Mouse (Mus musculus) activated CD4-positive, CD25-positive, alpha-beta regulatory T cell, adult 4 months (primary cell): ENCODE measurements around the gene Plekho2. TPM values are rescaled to one million over a fixed set of nuclear protein-coding genes. Genes with fewer than 3 reads are reported as not detected.

Experiments
- ATAC-seq: one replicate; pipeline ENCODE4 v1.8.0; 2017
- polyA plus RNA-seq, 2 experiments: library from polyadenylated mRNA; unstranded; fragments of 100-300 nt; shearing (Covaris generic); gene quantifications; one replicate each; pipeline ENCODE4 v1.2.1; 2017

Gene Plekho2
- 10 to 100 TPM; 48.8 to 64.6 TPM for polyA plus RNA-seq

DNA sequence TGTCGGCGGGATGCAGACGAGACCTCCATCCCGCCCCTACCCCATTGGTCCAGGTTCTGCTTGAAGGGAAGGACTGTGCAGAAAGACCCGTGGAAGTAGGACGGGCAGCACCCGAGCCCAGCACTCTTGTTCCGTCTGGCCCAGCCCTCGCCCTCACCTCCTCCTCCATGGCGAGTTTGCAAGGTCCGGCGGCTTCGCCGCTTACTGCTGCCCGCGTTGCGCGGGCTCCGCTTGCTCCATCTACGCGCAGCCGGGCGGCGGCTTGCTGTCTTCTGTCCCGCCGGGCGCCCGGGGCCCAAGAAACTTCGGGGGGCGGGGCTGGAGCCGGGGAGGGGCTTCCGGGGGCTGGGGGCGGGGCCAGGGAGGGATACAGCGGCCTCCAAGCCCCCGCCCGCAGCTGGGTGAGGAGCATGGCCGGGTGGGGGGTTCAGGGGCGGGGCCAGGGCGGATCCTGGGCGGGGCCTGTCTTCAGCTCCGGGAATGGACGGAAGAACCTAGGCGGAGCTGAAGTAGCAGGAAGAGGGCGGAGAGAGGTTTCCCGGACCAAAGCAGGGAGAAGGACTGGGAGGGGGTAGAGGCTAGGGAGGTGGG lies at the start of gene Plekho2:
TSS of gene Plekho2 (minus strand) at position 260 of the 591 bp plus-strand sequence.
- peak; percentile 75 for ATAC-seq

DNA sequence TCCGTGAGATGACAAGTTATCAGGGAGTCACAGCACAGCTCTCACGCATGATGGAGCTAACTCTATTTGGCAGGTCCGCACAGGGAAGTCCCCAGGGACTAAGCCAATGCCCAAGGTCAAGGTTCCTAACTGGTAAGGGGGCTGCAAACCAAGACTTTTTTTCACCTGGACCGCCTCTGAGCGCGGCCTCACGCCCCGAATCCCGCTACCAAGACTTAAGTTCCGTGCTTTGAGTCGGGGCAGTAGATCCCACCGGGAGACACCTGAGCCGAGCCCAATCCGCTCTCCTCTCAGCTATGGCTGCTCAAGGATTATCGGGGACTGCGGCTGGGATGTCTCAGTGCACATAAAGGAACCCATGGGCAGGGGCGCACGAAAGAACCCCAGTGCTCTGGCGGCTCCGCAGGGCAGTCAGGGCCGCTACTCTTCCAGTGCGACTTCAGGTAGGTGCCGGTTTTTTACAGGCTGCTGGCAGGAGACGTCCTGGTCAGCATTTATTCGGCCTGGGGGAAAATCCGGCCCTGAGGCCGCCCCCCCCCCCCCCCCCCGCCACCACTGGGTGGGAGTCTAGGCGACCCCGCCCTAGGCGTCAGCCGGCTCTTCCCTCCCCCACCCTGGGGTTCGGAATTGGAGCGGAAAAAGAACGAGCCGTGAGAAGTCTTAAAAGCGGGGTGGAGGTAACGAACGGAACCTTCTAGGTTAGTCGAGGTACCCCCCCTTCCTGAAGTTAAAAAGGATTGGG lies 49.4 kb upstream of the Plekho2 start, which contains the start of gene Rbpms2:
TSS of gene Rbpms2 (plus strand) at position 624 of the 742 bp plus-strand sequence.
- ATAC-seq = no peak

DNA sequence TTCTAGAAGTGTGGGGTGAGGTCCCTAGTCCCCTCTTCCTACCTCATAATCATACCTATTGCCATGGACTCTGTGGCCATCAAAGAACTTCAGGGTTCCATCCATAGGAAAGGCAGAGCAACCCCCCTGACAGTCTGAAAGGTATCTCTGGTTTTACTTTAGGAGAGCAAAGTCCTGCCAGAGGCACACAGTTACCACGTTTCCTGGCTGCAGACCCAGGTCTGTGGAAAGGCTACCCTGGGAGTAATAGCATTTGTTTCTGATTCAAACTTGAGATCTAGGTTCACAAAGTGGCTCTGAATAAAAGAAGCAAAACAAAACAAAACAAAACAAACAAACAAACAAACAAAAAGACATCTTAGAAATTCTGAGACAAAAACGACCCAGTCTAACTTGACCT lies 44.4 kb upstream of the Plekho2 start:
- no peak for ATAC-seq

DNA sequence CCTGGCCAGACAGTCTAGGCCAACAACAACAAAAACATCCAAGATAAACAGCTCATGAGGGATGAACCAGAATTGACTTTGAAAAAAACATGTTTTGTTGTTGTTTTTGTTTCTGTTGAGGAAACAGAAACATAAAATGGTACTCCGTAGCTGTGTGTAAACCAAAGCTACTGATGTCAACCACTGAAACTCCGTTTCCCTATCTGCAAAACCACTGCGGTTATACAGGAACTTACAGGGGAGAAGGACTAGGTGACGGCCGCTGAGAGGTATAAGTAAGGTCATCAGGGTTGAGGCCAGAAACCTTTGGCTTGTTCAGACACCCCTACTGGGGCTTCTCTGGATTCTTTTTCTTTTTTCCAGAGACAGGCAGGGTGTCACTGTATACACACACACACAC lies 43.0 kb upstream of the Plekho2 start:
- no peak for ATAC-seq

DNA sequence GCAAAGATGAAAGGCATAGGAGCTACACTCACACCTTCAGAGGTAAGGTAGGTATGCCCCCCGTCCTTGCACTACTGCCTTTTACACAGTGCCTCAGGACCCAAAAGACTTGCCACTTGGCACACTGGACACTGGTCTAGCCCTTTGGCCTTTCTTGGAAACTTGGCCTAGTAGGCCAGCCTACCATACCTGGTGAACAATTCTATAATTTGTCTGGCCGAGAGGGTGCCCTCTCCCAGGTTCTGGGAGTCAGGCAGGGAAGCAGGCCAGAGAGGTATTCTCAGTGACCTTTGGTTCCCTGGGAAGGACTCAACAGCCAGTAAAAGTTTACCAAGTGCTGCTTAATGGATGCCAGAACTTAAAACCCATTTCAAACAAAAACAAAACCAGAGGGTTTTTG lies 41.8 kb upstream of the Plekho2 start:
- no peak for ATAC-seq

DNA sequence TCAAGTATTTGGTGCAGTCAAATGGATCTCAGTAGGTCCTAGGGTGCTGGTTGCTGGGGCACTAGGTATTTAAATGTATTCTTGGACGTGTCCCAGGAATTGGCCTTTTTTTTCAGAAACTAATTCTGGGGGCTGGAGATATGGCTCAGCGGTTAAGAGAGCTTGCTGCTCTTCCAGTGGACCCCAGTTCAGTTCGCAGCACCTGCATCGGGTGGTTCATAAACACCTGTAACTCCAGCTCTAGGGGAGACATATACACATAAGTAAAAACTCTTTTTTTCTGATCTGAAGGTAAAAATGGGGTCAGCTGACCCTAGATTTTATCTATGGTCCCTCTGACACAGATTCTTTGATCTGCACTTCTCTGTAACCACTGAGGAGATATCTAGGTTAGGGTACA lies 41.4 kb upstream of the Plekho2 start:
- ATAC-seq = no peak

DNA sequence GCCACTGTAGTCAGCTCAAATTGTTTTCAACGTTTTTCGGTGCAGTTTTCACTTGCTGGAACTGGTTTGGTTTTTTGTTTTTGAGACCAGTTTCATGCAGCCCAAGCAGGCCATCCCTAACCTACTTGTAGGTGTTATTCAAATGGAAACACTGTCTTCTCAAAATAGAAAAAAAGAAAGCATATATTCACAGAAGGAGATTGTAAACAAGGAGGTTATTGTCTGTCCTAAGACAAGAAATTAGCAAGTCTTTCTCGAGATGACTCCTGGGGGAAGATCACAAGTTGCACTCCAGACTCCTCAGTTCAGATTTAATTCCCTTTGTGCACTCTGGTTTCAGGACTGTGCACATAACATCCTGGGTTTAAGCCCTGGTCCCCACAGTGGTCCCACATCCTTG lies 39.5 kb upstream of the Plekho2 start:
- ATAC-seq = no peak

DNA sequence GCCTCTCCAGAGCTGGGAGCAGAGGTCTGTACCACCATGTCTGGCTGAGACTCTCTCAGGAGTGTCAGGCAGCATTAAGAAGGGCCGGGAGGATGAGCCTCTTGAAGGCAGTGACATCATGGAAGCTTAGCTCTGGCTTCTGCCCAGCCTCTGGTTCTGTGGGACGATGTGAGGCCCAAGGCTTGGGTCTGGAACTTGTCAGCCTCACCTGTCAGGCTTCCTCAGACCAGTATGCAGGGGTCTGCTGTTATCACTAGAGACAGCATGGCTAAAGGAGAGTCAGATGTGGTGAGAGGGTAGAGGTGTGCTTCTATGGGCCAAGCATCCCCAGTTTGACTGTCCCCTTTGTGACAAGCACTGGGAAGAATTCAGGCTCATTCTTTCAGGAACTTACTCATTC lies 33.3 kb upstream of the Plekho2 start:
- no peak for ATAC-seq

DNA sequence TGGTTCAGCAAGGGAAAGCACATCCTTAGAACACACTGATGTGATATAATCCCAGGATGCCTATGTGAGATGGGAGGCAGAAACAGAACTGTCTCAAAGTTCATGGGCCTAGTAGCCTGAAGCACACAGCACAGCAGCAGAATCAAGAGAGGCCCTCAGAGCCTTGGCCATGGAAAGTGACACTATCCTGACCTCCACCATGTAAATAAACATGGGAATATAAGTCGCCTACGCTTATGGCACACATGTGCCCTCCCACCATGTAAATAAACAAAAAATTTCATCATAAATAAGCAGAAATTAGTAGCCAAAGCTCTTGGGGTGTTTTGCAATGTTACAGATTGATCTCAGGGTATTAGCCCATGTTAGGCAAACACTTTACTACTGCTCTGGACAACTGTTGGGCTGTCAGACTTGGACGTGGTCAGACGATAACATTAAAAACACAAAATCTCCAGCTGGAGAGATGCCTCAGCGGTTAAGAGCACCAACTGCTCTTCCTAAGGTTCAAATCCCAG lies 32.2 kb upstream of the Plekho2 start:
- ATAC-seq = no peak

DNA sequence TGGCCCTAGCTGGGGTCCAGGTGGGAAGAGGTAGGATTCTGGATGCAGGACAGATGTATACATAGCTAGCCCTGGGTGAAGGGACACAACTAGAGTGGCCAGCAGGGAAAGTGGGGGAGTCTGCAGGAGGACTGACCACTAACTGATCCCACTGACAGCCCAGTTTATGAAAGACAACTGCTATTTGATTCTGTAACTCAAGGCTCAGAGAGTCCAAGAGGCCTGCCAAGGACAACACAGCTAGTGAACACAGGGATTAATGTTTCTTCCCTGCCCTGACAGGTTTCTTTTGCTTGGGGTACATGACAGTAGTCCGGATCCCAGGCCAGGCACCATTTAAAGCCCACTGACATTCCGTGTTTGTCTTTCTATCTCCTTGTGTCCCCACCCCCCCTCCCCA lies 27.3 kb upstream of the Plekho2 start:
- ATAC-seq = no peak

DNA sequence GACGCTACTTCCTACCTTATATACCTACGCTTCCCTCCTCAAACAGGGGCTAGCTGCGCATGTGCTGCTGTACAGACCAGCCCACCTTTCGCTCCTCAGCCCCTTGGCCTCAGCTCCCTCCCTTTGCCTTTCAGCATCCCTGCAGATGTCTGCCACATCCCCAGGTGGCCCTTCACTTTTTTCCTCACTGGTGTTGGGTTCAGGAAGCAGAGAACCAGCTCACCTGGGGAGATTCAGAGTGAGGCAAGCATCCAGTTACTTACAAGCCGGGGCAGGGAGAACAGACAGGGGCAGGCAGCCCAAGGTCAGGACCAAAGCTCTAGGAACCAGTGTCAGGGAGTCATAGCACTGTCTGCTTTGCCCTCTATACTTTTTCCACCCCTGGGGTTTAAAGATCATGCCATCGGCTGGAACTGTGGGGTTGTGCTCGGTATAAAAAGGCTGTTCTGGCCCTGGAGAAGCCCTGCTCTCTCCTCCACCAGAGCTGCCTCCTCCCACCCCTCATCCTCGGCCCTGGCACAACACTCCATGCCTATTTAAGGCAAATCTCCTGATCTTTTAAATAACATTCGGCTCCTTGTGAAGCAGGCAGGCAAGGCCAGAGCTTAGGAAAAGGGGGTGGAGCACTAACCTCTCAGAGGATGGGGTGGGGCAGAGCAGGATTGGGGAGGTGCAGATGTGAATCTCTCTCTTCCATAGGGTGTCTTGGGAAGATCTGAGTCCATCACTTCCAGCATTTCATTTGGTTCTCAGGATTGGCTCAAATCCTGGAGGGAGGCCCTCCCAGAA lies 26.7 kb upstream of the Plekho2 start:
- no peak for ATAC-seq

DNA sequence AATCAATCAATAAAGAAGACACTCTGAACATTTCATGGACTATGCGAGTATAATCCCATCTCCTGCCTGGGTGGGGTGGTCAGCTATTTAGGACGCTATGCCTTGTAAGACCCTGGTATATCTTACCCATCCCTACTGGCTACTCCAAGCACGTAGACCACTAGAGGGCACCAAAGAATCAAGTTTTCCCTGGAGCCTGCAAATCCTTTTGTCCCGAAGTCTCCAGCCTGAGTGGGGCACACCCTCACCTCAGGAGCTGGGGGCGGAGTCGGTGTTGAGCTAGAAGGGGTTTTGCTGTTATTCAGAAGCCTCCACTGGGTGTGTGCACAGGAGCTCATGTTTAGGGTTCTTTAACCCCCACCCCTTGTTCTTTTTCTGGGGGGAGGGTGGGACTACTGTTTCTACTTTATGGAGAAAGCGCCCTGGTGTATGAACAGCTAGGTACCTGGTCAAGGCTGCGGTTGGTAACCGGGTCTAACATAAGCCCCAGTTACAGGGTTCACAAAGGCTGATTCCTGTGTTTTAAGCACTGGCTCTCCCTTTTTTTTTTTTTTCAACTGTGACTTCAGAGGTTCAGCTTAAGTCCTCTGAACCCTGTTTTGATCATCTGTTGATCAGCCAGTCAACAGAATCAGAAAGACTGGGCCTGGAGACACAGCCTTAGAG lies 25.8 kb upstream of the Plekho2 start:
- no peak for ATAC-seq

DNA sequence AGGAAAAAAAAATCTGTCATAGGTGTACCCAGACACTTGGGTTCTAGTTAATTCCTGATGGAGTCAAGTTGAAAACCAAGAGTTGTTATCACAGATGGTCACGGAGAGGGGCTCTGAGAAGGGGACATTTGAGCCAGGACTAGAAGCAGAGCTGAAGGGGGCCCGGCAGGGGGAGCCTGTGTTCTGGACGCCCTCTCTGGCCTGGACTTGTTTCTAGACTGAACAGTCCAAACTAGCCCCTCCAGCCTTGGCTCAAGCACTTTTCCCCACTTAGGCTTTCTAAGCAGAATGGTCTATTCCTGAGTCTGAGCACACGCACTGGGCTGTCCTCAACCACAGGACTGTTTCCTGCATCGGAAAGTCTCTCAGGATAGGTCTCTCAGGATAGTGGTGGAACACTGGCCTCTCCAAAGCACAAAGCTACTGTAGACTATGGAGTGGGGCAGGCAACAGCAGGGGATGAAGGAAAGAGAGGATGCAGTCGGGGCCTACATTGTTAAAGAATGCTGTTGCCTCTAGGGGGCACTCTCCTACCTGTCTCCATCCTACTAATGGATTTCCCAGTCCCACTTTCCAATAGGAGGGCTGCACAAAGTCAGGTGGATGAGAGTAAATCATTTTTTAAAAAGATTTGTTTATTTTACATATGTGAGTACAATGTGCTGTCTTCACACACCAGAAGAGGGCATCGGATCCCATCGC lies 23.7 kb upstream of the Plekho2 start:
- ATAC-seq = no peak

DNA sequence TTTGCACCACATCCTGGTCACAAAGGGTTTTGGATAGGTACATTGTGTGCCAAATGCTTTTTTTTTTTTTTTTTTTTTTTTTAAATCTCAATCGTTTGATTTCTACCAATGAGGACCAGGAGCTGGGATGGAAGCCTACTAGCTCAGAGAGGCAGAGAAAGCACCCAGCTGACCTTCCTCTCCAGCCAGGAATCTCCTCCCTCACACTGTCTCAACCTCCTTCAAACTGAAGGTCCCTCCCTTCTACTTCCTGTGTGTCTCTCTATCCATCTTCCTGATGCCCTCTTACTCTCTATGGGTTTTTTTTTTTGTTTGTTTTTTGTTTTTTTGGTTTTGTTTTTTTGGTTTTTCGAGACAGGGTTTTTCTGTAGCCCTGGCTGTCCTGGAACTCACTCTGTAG lies 21.1 kb upstream of the Plekho2 start:
- ATAC-seq = no peak

DNA sequence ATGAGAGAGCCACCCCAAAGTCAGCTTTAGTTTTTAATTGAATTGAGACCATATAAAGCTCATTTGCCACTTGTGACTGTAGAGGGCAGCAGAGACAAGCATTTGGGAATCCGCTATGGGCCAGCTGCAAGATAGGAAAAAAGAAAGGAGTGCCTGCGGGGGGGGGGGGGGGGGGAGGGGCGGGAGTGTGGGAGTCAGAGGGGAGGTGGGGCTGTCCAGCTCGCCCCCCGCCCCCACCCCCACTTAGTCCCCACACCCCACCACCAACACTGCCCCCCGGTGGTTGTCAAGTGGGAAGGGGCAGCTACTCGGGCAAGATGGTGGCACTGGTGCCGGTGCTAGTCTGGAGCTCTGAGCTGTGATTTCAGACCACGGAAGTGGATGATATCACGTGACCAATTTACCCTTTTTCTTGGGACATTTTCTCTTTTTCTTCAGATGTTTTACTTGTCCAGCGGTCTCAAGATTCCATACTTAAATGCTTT lies 19.0 kb upstream of the Plekho2 start:
- ATAC-seq = no peak

DNA sequence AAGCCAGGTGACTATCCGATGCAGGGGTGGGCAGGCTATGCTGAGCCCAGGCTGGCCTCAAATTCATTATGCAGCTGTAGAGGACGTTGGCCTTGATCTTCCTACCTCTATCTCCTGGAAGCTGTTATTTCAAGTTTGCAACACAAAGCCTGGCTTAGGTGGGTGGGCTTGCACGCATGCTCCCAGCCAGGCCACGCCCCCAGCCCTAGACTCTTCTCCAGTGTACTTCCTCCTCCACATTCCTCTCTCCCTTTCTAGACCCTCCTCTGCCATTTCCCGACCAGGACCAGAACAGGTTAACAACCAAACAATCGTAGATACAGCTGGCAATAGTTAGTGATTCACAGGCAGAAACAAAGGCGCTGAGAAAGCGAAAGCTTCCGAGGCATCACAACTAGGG lies 13.8 kb upstream of the Plekho2 start:
- ATAC-seq = no peak

DNA sequence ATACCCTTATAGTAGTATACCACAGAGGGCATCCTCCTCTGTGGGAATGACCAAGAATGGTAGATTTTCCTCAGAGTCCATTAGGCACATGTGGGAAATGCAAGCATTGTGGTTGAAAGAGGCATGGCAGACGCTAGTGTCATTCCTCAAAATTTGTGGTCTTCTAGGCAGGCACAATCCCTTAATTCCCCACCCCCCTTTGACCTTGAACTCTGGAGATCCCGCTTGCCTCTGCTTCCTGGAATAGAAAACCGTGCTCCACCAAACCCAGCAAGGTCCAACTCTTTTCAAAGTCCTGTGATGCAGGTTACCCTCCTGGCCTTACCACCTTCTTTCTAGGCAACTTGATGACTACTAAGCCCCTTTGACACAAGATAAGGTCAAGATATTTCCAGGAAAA lies 12.9 kb upstream of the Plekho2 start:
- ATAC-seq = no peak

DNA sequence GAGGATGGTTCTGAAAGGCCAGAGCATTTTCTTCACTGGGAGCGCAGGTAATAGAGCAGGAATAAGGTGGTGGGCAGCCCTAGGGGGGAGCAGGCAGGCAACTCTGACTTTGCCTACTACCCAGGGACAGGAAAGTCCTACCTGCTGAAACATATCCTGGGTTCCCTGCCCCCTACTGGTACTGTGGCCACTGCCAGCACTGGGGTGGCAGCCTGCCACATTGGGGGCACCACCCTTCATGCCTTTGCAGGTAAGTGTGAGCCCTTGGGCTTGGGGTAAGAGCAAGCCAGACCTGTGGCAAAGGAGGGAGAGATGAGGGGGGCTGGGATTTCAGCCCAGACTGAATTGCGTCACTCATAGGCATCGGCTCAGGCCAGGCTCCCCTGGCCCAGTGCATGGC lies 9.3 kb upstream of the Plekho2 start:
- no peak for ATAC-seq

DNA sequence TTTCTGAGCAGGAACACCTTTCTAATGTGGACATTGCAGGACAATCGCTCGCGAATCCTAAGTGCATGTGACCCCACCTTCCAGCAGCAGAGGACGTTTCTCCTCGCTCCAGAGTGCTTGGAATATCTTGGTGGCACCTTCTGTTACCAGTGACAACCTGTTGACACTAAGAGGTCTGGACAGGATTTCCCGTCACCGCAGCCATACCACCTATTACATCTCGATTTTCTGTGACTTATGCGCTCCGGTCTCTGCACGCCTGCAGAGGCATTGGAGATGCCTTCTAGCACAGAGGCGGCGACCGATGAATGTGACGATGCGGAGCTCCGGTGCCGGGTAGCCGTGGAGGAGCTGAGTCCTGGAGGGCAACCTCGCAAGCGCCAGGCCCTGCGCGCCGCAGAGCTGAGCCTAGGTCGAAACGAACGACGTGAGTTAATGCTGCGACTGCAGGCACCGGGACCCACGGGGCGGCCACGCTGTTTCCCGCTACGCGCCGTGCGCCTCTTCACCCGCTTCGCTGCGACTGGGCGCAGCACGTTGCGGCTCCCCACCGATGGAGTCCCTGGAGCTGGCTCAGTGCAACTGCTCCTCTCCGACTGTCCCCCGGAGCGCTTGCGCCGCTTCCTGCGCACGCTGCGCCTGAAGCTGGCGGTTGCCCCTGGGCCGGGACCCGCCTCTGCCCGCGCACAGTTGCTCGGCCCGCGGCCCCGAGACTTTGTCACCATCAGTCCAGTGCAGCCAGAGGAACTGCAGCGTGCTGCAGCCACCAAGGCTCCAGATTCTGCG lies 7.9 kb upstream of the Plekho2 start:
- peak; percentile 26 for ATAC-seq

DNA sequence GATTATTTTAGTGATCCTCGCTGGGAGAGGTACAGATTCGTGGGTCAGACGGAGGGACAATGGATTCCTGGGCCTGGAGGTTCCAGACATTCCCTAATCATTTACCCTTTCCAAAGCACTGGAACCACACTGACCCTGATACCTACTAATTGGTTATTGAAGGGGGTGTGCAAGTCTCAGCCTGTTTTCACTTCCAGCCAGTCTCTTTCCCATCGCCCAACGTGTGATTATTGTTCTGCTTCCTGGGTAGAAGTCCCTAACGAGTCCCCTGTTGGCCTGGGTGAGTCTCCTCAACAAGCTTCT lies 7.4 kb upstream of the Plekho2 start:
- ATAC-seq = no peak
